ENCODE assay signal across 12 mouse cellular contexts in genomic region chr8:87719137-87719815, GRCm38 (mm10).
DNase-seq lines count a peak whose midpoint lies in the region; ATAC-seq and TF ChIP-seq lines count a peak whose summit lies in the region.
"Had no signal": no experiment of that assay in that cellular context is flagged by ENCODE, and none has a peak within 500 bp of the region (broad histone marks: within the 10 kb centered on the region; RNA-seq: fewer than 3 reads in every experiment).

No protein-coding gene starts in this region.

- H3K4me1 ChIP-seq in ES-Bruce4 (ENCODE audit: control insufficient read depth, insufficient read depth, low read length), result peaks cover 4% of the 10 kb centered on the region
- H3K4me1 ChIP-seq in forebrain, embryonic 15.5 days, result peaks cover 57% of the 10 kb centered on the region
- peaks cover 96% of the 10 kb centered on the region for H3K4me1 ChIP-seq in midbrain, embryonic 13.5 days (replicated peaks)

- no peak for ATAC-seq in forebrain, embryonic 15.5 days (replicated peaks)
- no peak for ATAC-seq in midbrain, embryonic 13.5 days
- no peak for ATAC-seq in frontal cortex, adult (ENCODE audit: low TSS enrichment)

- H3K27ac ChIP-seq in gastrocnemius, adult 2 months, result peak overlapping the region; percentile 46; the same call in 1 of the 2 replicates
- H3K27ac ChIP-seq in ES-Bruce4 (ENCODE audit: insufficient read depth, low read length), result no peak overlapping the region
- H3K27ac ChIP-seq in forebrain, embryonic 15.5 days (replicated peaks), result peak overlapping the region; percentile 39; the same call in 1 of the 2 replicates
- peak overlapping the region; percentile 94 for H3K27ac ChIP-seq in midbrain, embryonic 13.5 days
- H3K27ac ChIP-seq in left cerebral cortex, adult 2 months, result no peak overlapping the region
- H3K27ac ChIP-seq: kidney, embryonic 15.5 days; neural tube, embryonic 12.5 days had no signal

- intact Hi-C loops in gastrocnemius, adult 2 months (cut with DNase I), result loop anchor here (5.0 to 10.0 kb wide), 2 partner anchors 33 to 306 kb away; no protein-coding TSS in a partner anchor
- intact Hi-C loops in left cerebral cortex, adult 2 months (cut with DNase I), result loop anchor here (5.0 kb wide), 3 partner anchors 33 to 243 kb away; no protein-coding TSS in a partner anchor

- no peak for TF ChIP-seq POLR2A in ES-Bruce4 (IDR thresholded peaks at IDR 0.05; ENCODE audit: insufficient read depth, low read length)

- peak overlapping the region; percentile 44 for H3K4me3 ChIP-seq in gastrocnemius, adult 2 months
- H3K4me3 ChIP-seq in ES-Bruce4 (ENCODE audit: low read depth, low read length), result peak overlapping the region; percentile 47
- H3K4me3 ChIP-seq in forebrain, embryonic 15.5 days, result no peak overlapping the region
- no peak overlapping the region for H3K4me3 ChIP-seq in midbrain, embryonic 13.5 days (replicated peaks)
- no peak overlapping the region for H3K4me3 ChIP-seq in left cerebral cortex, adult 2 months
- H3K4me3 ChIP-seq: kidney, embryonic 15.5 days; neural tube, embryonic 12.5 days had no signal

- peak overlapping the region; percentile 46 for H3K9ac ChIP-seq in ES-Bruce4 (ENCODE audit: low read depth, poor library complexity, severe bottlenecking)
- H3K9ac ChIP-seq in forebrain, embryonic 15.5 days (replicated peaks), result no peak overlapping the region
- H3K9ac ChIP-seq in midbrain, embryonic 13.5 days (replicated peaks), result peak overlapping the region; percentile 41; the same call in 1 of the 2 replicates
- H3K9ac ChIP-seq: kidney, embryonic 15.5 days; neural tube, embryonic 12.5 days had no signal

- 42% methylated on average over 27 of the region's 27 CpGs for WGBS in forebrain, embryonic 15.5 days
- 30% methylated on average over 27 of the region's 27 CpGs for WGBS in midbrain, embryonic 13.5 days

- no peak for DNase-seq in gastrocnemius, adult 2 months
- DNase-seq in gastrocnemius, adult 8-10 months (ENCODE audit: low spot score in 2 of 2), result no peak
- no peak for DNase-seq in left cerebral cortex, adult 2 months (ENCODE audit: extremely low spot score in 1 of 2, low spot score in 2 of 2)
- no peak for DNase-seq in cerebellum, adult 11 months
- DNase-seq: lung, postnatal 36 days; spleen, adult 18-20 months had no signal

- no peak overlapping the region for H3K4me2 ChIP-seq in forebrain, embryonic 15.5 days (replicated peaks)
- H3K4me2 ChIP-seq in midbrain, embryonic 13.5 days (replicated peaks), result peak overlapping the region; percentile 27
- H3K4me2 ChIP-seq: kidney, embryonic 15.5 days; neural tube, embryonic 12.5 days had no signal

- H3K9me3 ChIP-seq in ES-Bruce4 (replicated peaks; ENCODE audit: control insufficient read depth, insufficient read depth, low read length, poor library complexity, severe bottlenecking), result no peaks in the 10 kb centered on the region
- no peaks in the 10 kb centered on the region for H3K9me3 ChIP-seq in forebrain, embryonic 15.5 days
- H3K9me3 ChIP-seq in midbrain, embryonic 13.5 days, result no peaks in the 10 kb centered on the region
- H3K9me3 ChIP-seq: kidney, embryonic 15.5 days; neural tube, embryonic 12.5 days had no signal

- H3K36me3 ChIP-seq in ES-Bruce4 (ENCODE audit: control insufficient read depth, insufficient read depth, low read length, poor library complexity, severe bottlenecking), result no peaks in the 10 kb centered on the region
- no peaks in the 10 kb centered on the region for H3K36me3 ChIP-seq in forebrain, embryonic 15.5 days
- H3K36me3 ChIP-seq in midbrain, embryonic 13.5 days, result no peaks in the 10 kb centered on the region
- H3K36me3 ChIP-seq: kidney, embryonic 15.5 days; neural tube, embryonic 12.5 days had no signal

- no peaks in the 10 kb centered on the region for H3K27me3 ChIP-seq in ES-Bruce4 (ENCODE audit: control insufficient read depth, insufficient read depth, low read length, poor library complexity, severe bottlenecking)
- no peaks in the 10 kb centered on the region for H3K27me3 ChIP-seq in forebrain, embryonic 15.5 days
- H3K27me3 ChIP-seq in midbrain, embryonic 13.5 days, result no peaks in the 10 kb centered on the region
- H3K27me3 ChIP-seq: kidney, embryonic 15.5 days; neural tube, embryonic 12.5 days had no signal

- TF ChIP-seq CTCF in gastrocnemius, adult 2 months (IDR thresholded peaks at IDR 0.05), result no peak
- no peak for TF ChIP-seq CTCF in ES-Bruce4 (IDR thresholded peaks at IDR 0.05; ENCODE audit: low read depth, low read length)
- TF ChIP-seq CTCF in left cerebral cortex, adult 2 months (IDR thresholded peaks at IDR 0.05), result no peak

- no peak for TF ChIP-seq EP300 in ES-Bruce4 (IDR thresholded peaks at IDR 0.05; ENCODE audit: insufficient read depth, low read depth, low read length)

Comparison
In these comparisons a context has a peak if more than half of its experiments do, and no peak if none do; other contexts are left out.
1. H3K27ac ChIP-seq: peak in gastrocnemius, adult 2 months (single experiment), forebrain, embryonic 15.5 days (single experiment) and midbrain, embryonic 13.5 days (single experiment); none in ES-Bruce4 (single experiment) and left cerebral cortex, adult 2 months (single experiment).
2. H3K4me3 ChIP-seq: peak in gastrocnemius, adult 2 months (single experiment) and ES-Bruce4 (single experiment); none in forebrain, embryonic 15.5 days (single experiment), midbrain, embryonic 13.5 days (single experiment) and left cerebral cortex, adult 2 months (single experiment).